Mouse (Mus musculus) G1E (cell line): ENCODE results near the gene Aatf. TPM values are rescaled to one million over a fixed set of nuclear protein-coding genes. Genes with fewer than 3 reads are reported as not detected.
"Not testable (repeated sequence)": the region's sequence is repeated elsewhere in the genome, so short reads cannot be mapped to it uniquely, and the experiment has no call there.

ENCODE experiments used
- ATAC-seq: 2 replicates; pipeline ENCODE4 v1.8.0; 2016; ENCODE audit warnings: mild to moderate bottlenecking; ENCODE audit not compliant: insufficient number of reproducible peaks, poor library complexity, low FRiP score, severe bottlenecking; ENCODE audit errors: extremely low read depth
- DNase-seq: peaks from one replicate; pipeline ENCODE4 v3.0.0; 2012; ENCODE audit warnings: low spot score
- H3K27me3 ChIP-seq: 2 replicates; pipeline ENCODE4 v1.6.1; 2012; ENCODE audit warnings: mild to moderate bottlenecking, low read length, inconsistent platforms; ENCODE audit not compliant: insufficient read depth
- H3K36me3 ChIP-seq: replicated peaks from 2 replicates; pipeline ENCODE3; 2012; ENCODE audit warnings: mild to moderate bottlenecking, inconsistent platforms
- H3K4me1 ChIP-seq: 2 replicates; pipeline ENCODE4 v1.6.1; 2012; ENCODE audit warnings: low read depth, low read length, inconsistent platforms, mixed read lengths; ENCODE audit not compliant: insufficient read depth
- H3K4me3 ChIP-seq: 2 replicates; pipeline ENCODE4 v1.5.1; 2012; ENCODE audit warnings: low read depth, mild to moderate bottlenecking, inconsistent platforms, low read length, moderate library complexity, mixed read lengths
- H3K9me3 ChIP-seq: replicated peaks from 2 replicates; pipeline ENCODE4 v1.6.1; 2012; ENCODE audit warnings: inconsistent platforms
- CTCF ChIP-seq: IDR thresholded peaks from 2 replicates; pipeline ENCODE4 v1.5.1; 2012; ENCODE audit warnings: low read depth, low read length, inconsistent platforms, mixed read lengths
- GATA1 ChIP-seq: IDR thresholded peaks from 2 replicates; pipeline ENCODE4 v1.6.1; 2012; ENCODE audit warnings: borderline replicate concordance, low read length, inconsistent platforms, mixed read lengths
- GATA2 ChIP-seq: IDR thresholded peaks from 2 replicates; pipeline ENCODE4 v1.6.1; 2012; ENCODE audit warnings: low read depth, low read length, inconsistent platforms, borderline replicate concordance
- POLR2AphosphoS5 ChIP-seq: IDR thresholded peaks from 2 replicates; pipeline ENCODE4 v1.6.1; 2012; ENCODE audit warnings: low read depth, low read length, inconsistent platforms; ENCODE audit not compliant: insufficient replicate concordance
- TAL1 ChIP-seq: conservative IDR thresholded peaks from 2 replicates; pipeline ENCODE4 v1.6.1; 2012; ENCODE audit warnings: low read depth, low read length, inconsistent platforms, mixed read lengths
- polyA plus RNA-seq: library from polyadenylated mRNA; stranded (reverse); fragments of >175 nt; gene quantifications from 2 replicates; pipeline ENCODE4 v1.2.3, GENCODE M21; 2012
- total RNA-seq, 2 experiments: library from RNA; stranded (forward) in 1 of 2; stranded (reverse) in 1 of 2; fragments of 200-1000 nt in 1 of 2; fragments of >200 nt in 1 of 2; fragmentation: Nextera tagmentation in 1 of 2; gene quantifications; 2 replicates each; pipeline ENCODE4 v1.2.3; 2014 to 2017

The Aatf gene
- total and polyA plus RNA-seq, 3 experiments, result 43.3 to 94.6 (median 82.2) TPM

- peaks cover 4% of the 10 kb centered on the region for H3K9me3 ChIP-seq
- H3K27me3 ChIP-seq, result no peaks in the 10 kb centered on the region
- H3K36me3 ChIP-seq, result no peaks in the 10 kb centered on the region
- TF ChIP-seq GATA2 (no peak), GATA1 (no peak), TAL1 (no peak), CTCF (no peak), POLR2AphosphoS5 (no peak)
- H3K4me1 ChIP-seq, result peaks cover 60% of the 10 kb centered on the region
- no peak overlapping the region; the same call in 1 of the 2 replicates for H3K4me3 ChIP-seq
- DNase-seq, result no peak
- no peak for ATAC-seq
Observed at GRCm38 (mm10) chr11:84410879-84411641, 102.3 kb downstream of the Aatf start.

- Histone ChIP-seq H3K27me3 (no peaks in the 10 kb centered on the region), H3K36me3 (peaks cover 3% of the 10 kb centered on the region), H3K9me3 (peaks cover 4% of the 10 kb centered on the region), H3K4me3 (no peak overlapping the region), H3K4me1 (peaks cover 53% of the 10 kb centered on the region)
- TF ChIP-seq POLR2AphosphoS5 (no peak), TAL1 (no peak), GATA1 (no peak), CTCF (no peak), GATA2 (no peak)
- DNase-seq (no peak), ATAC-seq (no peak)
Observed at GRCm38 (mm10) chr11:84410383-84410782, 102.9 kb downstream of the Aatf start.

- Histone ChIP-seq H3K4me1 (peaks cover 18% of the 10 kb centered on the region), H3K36me3 (peaks cover 29% of the 10 kb centered on the region), H3K4me3 (no peak overlapping the region), H3K27me3 (no peaks in the 10 kb centered on the region), H3K9me3 (peaks cover 4% of the 10 kb centered on the region)
- TF ChIP-seq TAL1 (no peak), GATA2 (no peak), POLR2AphosphoS5 (no peak), CTCF (no peak), GATA1 (no peak)
- ATAC-seq, result no peak
- no peak for DNase-seq
Observed at GRCm38 (mm10) chr11:84406733-84407132, 106.6 kb downstream of the Aatf start.

- Histone ChIP-seq H3K36me3 (peaks cover 91% of the 10 kb centered on the region), H3K27me3 (no peaks in the 10 kb centered on the region), H3K9me3 (no peaks in the 10 kb centered on the region), H3K4me3 (no peak overlapping the region), H3K4me1 (peaks cover 5% of the 10 kb centered on the region)
- DNase-seq (no peak), ATAC-seq (no peak)
- TF ChIP-seq TAL1, result no peak
- no peak for TF ChIP-seq GATA1
- TF ChIP-seq CTCF, result no peak
- TF ChIP-seq POLR2AphosphoS5, result no peak
Observed at GRCm38 (mm10) chr11:84395010-84395409, 118.3 kb downstream of the Aatf start.

- TF ChIP-seq GATA1, result no peak
- TF ChIP-seq GATA2, result no peak
- TF ChIP-seq POLR2AphosphoS5, result no peak
- TF ChIP-seq CTCF, result no peak
- no peak for TF ChIP-seq TAL1
- H3K27me3 ChIP-seq, result no peaks in the 10 kb centered on the region
- ATAC-seq, result no peak
- peaks cover 5% of the 10 kb centered on the region for H3K4me1 ChIP-seq
- no peak for DNase-seq
- no peaks in the 10 kb centered on the region for H3K9me3 ChIP-seq
- no peak overlapping the region for H3K4me3 ChIP-seq
- H3K36me3 ChIP-seq, result peaks cover 94% of the 10 kb centered on the region
Observed at GRCm38 (mm10) chr11:84393571-84393970, 119.8 kb downstream of the Aatf start.

- H3K9me3 ChIP-seq, H3K4me3 ChIP-seq, ATAC-seq, DNase-seq, H3K27me3 ChIP-seq, H3K4me1 ChIP-seq: not testable (repeated sequence)
- peaks cover 87% of the 10 kb centered on the region for H3K36me3 ChIP-seq
Observed at GRCm38 (mm10) chr11:84392066-84392465, 121.3 kb downstream of the Aatf start.

GRCm38 (mm10) chr11:84391126-84391525 lies 122.2 kb downstream of the Aatf start:
- ATAC-seq (no peak), DNase-seq (no peak)
- no peaks in the 10 kb centered on the region for H3K4me1 ChIP-seq
- no peak overlapping the region for H3K4me3 ChIP-seq
- TF ChIP-seq GATA2, result no peak
- TF ChIP-seq GATA1, result no peak
- TF ChIP-seq POLR2AphosphoS5, result no peak
- no peak for TF ChIP-seq CTCF
- TF ChIP-seq TAL1, result no peak
- no peaks in the 10 kb centered on the region for H3K9me3 ChIP-seq
- no peaks in the 10 kb centered on the region for H3K27me3 ChIP-seq
- H3K36me3 ChIP-seq, result peaks cover 86% of the 10 kb centered on the region
